Mouse (Mus musculus): Measurements from ENCODE around the gene Tfpi.

DNA sequence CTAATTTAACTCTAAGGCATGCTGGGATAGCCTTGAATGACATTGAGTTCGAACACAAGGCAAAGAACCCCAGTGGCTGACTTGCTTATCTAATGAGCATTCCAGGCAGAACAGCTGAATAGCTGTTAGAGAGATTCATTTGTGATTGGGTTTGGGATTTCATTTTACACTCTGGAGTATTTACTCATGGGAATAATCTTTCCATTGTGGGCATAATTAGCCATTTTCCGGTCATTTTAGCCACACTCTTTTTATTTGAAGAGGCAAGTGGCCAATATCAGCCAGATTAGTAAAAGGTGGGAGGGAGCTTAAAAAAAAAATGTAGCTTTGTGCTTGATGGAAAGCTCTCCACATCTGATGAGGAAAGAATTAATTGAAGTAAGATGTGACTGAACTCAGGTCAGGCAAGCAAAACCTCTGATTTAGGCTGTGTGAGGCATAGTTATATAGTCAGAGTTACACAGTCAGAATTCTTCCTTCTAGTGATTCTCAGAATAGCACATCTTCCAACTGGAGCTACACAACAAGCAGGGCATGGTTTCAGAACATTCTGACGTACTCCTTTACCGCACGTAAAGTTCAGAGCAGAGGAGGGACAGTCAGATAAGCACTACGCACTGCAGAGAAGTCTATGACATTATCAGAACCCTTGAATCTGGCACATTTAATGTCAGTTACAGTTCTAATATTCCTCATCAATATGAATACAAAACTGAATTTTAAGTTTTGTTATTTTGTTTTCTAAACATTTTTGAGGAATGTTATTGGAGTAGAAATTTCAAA lies 91.5 kb downstream of the Tfpi start:
- TF ChIP-seq JUND (conservative IDR thresholded peaks at IDR 0.05; ENCODE audit: low read depth, low read length) (no peak), GABPA (IDR thresholded peaks at IDR 0.05; ENCODE audit: insufficient replicate concordance, low read depth, low read length) (no peak), CTCF (conservative IDR thresholded peaks at IDR 0.05 in 1 of 2, IDR thresholded peaks at IDR 0.05 in 1 of 2; ENCODE audit: low read depth in 2 of 2, low read length in 2 of 2) (no peak), ZNF384 (IDR thresholded peaks at IDR 0.05; ENCODE audit: low read depth, low read length) (no peak), POLR2A (IDR thresholded peaks at IDR 0.05; ENCODE audit: low read depth, low read length) (no peak), EP300 (IDR thresholded peaks at IDR 0.05; ENCODE audit: low read length) (no peak), MAFK (IDR thresholded peaks at IDR 0.05; ENCODE audit: insufficient replicate concordance, low read length) (no peak), JUN (IDR thresholded peaks at IDR 0.05; ENCODE audit: insufficient read depth, low read depth, low read length) (no peak), MEF2A (IDR thresholded peaks at IDR 0.05; ENCODE audit: borderline replicate concordance, low read depth, low read length) (no peak), NRF1 (IDR thresholded peaks at IDR 0.05; ENCODE audit: low read depth, low read length) (no peak), RAD21 (IDR thresholded peaks at IDR 0.05; ENCODE audit: low read depth, low read length) (no peak)

Data from CH12.LX (cell line).